Mouse (Mus musculus): ENCODE data around the gene Ano1. TPM values are rescaled to one million over a fixed set of nuclear protein-coding genes. Genes with fewer than 3 reads are reported as not detected.
A peak's percentile ranks its signal among the peaks of the same experiment; 100 is the strongest.

The Ano1 gene
- polyA plus RNA-seq, 1 experiment from 2014 or later, result 9.0 TPM

DNA sequence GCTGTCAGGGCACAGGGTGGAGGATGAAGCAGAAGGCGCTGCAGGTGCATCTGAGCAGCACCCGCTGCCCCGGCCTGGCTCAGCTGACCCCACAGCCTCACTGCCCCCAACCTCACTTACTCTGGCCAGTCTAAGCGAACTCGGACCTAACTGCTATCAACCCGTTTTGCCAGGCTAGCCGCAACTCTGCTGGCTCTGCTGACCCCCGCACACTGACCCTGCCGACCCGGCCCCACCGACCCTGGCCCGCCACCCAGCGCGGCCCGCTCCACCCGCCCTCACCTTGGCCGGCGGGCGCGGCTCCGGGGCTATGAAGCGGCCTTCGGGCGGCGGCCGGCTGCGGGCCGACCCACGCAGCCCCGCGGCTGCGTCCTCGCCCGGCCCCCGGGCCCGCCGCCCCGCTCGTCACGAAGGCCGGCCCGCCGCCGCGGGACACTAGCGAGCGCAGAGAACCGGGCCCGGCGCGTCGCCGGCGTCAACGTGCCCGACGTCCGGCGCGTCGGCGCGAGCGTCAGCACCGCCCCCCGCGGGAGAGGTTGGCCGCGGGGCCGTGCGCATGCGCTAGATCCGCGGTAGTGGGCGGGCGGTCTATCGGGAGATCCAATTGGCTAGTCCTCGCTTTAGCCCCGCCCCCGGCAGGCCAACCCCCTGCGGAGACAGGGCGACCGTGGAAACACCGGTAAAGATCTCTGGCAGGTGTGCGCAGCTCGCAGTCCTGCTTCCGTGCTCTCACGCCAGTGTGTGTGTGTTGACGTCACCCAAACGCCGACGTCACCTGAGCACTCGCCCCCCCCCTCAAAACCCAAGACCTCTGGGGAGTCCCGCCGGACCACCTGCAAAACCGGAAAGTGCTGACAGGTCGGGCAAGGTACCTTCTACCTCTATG is 198.3 kb downstream of the Ano1 start, which contains the start of gene Ppfia1:
TSS of gene Ppfia1 (minus strand) at position 493 of the 886 bp plus-strand sequence.
- Histone ChIP-seq H3K9ac (ENCODE audit: low read depth, low read length) (peak within 1 kb of the TSS; percentile 92), H3K27me3 (replicated peaks; ENCODE audit: control insufficient read depth, insufficient read depth, low read length) (no peaks in the 10 kb centered on the region), H3K4me3 (ENCODE audit: low read depth, low read length) (peak within 1 kb of the TSS; percentile 92), H3K4me2 (replicated peaks; ENCODE audit: low read depth) (peak within 1 kb of the TSS; percentile 93), H3K36me3 (ENCODE audit: control insufficient read depth, insufficient read depth) (peaks cover 7% of the 10 kb centered on the region; the same call in 1 of the 2 replicates), H3K9me3 (ENCODE audit: control insufficient read depth) (no peaks in the 10 kb centered on the region), H3K4me1 (replicated peaks; ENCODE audit: control insufficient read depth, insufficient read depth, low read length) (no peaks in the 10 kb centered on the region), H3K27ac (ENCODE audit: low read depth, low read length) (peak within 1 kb of the TSS; percentile 77)
- under 1% methylated on average over 88 of the region's 97 CpGs for WGBS
- peak; percentile 97 for ATAC-seq
- TF ChIP-seq CTCF (IDR thresholded peaks at IDR 0.05; ENCODE audit: low read depth), result no peak

DNA sequence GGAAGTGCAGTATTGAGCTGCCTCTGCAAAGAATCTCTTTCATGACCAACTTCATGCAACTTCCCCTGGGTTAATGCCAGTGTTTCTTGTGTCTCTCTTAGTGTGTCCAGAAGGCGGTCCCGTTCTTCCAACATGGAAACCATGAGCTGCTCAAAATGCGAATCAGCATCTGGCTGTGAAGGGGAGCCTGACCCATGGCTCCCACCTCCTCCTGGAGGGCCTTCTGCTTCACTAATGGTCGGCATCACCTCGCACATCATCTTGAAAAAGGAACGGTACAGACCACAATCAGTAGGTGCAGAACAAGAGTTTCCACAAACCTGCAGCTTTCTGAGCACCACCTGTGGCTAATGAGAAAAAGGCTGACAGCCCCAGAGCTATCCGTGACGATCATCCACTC is 199.5 kb downstream of the Ano1 start:
- no peaks in the 10 kb centered on the region for H3K27me3 ChIP-seq (replicated peaks; ENCODE audit: control insufficient read depth, insufficient read depth, low read length)
- peak overlapping the region; percentile 92; the same call in 1 of the 2 replicates for H3K9ac ChIP-seq (ENCODE audit: low read depth, low read length)
- peak overlapping the region; percentile 93 for H3K4me2 ChIP-seq (replicated peaks; ENCODE audit: low read depth)
- no peaks in the 10 kb centered on the region for H3K9me3 ChIP-seq (ENCODE audit: control insufficient read depth)
- no peaks in the 10 kb centered on the region for H3K4me1 ChIP-seq (replicated peaks; ENCODE audit: control insufficient read depth, insufficient read depth, low read length)
- H3K36me3 ChIP-seq (ENCODE audit: control insufficient read depth, insufficient read depth), result peaks cover 7% of the 10 kb centered on the region; the same call in 1 of the 2 replicates
- H3K27ac ChIP-seq (ENCODE audit: low read depth, low read length), result no peak overlapping the region
- H3K4me3 ChIP-seq (ENCODE audit: low read depth, low read length), result no peak overlapping the region
- TF ChIP-seq CTCF (IDR thresholded peaks at IDR 0.05; ENCODE audit: low read depth), result no peak
- no peak for ATAC-seq
- 86% methylated on average over 8 of the region's 8 CpGs for WGBS

DNA sequence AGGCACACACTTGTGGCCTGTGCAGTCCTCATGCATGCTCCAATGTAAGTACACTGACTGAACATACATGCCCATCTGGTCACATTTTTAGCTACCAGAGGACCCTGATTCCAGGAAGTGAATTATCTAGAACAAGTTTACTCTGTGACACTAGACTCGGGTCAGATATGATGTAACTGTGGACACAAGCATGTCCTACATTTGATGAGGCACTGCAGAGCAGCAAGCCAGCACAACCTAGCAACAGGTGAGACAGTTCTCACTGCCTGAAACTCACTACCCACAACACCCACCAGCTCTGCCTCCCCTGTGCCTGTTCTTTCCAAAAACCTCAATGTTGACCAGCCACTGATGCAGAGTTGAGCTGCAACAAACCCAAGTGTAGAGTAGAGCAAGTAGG is 201.0 kb downstream of the Ano1 start:
- H3K4me3 ChIP-seq (ENCODE audit: low read depth, low read length), result no peak overlapping the region
- no peaks in the 10 kb centered on the region for H3K4me1 ChIP-seq (replicated peaks; ENCODE audit: control insufficient read depth, insufficient read depth, low read length)
- ATAC-seq, result no peak
- no peak overlapping the region for H3K27ac ChIP-seq (ENCODE audit: low read depth, low read length)
- peaks cover 18% of the 10 kb centered on the region; the same call in 1 of the 2 replicates for H3K36me3 ChIP-seq (ENCODE audit: control insufficient read depth, insufficient read depth)
- WGBS, result 28% methylated on average over 1 of the region's 1 CpGs
- H3K27me3 ChIP-seq (replicated peaks; ENCODE audit: control insufficient read depth, insufficient read depth, low read length), result no peaks in the 10 kb centered on the region
- no peak for TF ChIP-seq CTCF (IDR thresholded peaks at IDR 0.05; ENCODE audit: low read depth)
- no peaks in the 10 kb centered on the region for H3K9me3 ChIP-seq (ENCODE audit: control insufficient read depth)
- H3K4me2 ChIP-seq (replicated peaks; ENCODE audit: low read depth), result no peak overlapping the region
- H3K9ac ChIP-seq (ENCODE audit: low read depth, low read length), result no peak overlapping the region

DNA sequence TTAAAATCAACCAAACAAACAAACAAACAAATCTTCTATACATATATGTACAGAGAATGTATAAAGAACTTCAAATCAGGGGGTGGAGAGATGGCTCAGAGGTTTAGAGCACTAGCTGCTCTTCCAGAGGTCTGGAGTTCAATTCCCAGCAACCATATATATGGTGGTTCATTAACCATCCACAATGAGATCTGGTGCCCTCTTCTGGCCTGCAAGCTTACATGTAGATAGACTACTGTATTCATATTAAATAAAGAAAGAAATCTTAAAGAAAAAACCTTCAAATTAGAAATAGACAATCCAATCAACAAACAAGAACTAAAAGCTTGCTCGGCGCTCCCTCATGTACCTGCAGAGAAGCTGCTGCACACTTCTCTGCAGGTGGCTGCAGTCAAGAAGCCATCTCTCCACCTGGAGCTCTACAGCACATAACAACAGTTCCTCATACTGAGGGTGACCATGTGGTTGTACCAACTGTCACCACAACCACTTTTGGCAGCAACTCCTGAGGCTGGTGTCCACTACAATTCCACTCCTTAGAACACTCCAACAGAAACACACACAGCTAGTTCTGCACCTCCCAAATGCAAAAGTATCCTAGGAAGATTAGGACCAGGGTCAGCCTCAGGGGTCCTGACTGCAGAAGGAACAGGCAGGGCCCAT is 201.7 kb downstream of the Ano1 start:
- Histone ChIP-seq H3K4me3 (ENCODE audit: low read depth, low read length) (no peak overlapping the region), H3K9ac (ENCODE audit: low read depth, low read length) (no peak overlapping the region), H3K9me3 (ENCODE audit: control insufficient read depth) (no peaks in the 10 kb centered on the region), H3K4me2 (replicated peaks; ENCODE audit: low read depth) (no peak overlapping the region), H3K27me3 (replicated peaks; ENCODE audit: control insufficient read depth, insufficient read depth, low read length) (no peaks in the 10 kb centered on the region), H3K4me1 (replicated peaks; ENCODE audit: control insufficient read depth, insufficient read depth, low read length) (no peaks in the 10 kb centered on the region), H3K36me3 (ENCODE audit: control insufficient read depth, insufficient read depth) (peaks cover 19% of the 10 kb centered on the region; the same call in 1 of the 2 replicates), H3K27ac (ENCODE audit: low read depth, low read length) (no peak overlapping the region)
- no peak for ATAC-seq
- peak; percentile 41 for TF ChIP-seq CTCF (IDR thresholded peaks at IDR 0.05; ENCODE audit: low read depth)
- 97% methylated on average over 2 of the region's 2 CpGs for WGBS

DNA sequence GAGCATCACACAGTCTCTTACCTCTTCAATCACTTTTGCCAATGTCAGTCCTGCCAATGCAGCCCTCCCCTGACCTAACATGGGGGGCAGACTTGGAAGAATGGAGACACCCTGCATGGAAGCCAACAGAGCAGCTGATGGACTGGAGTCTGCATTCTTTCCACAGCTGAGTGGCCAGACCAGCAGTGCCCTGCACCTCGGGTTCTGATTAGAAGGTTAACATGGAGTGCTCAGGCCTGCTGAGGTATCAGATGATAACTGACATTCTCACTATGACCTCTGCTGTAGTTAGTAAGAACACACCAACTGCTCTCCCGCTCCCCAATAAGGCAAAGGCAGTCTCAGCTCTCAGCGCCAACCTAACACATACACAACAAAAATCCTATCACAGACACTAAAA is 206.5 kb downstream of the Ano1 start:
- Histone ChIP-seq H3K4me1 (replicated peaks; ENCODE audit: control insufficient read depth, insufficient read depth, low read length) (no peaks in the 10 kb centered on the region), H3K9me3 (ENCODE audit: control insufficient read depth) (no peaks in the 10 kb centered on the region), H3K4me2 (replicated peaks; ENCODE audit: low read depth) (no peak overlapping the region), H3K27ac (ENCODE audit: low read depth, low read length) (no peak overlapping the region), H3K4me3 (ENCODE audit: low read depth, low read length) (no peak overlapping the region), H3K9ac (ENCODE audit: low read depth, low read length) (no peak overlapping the region), H3K27me3 (replicated peaks; ENCODE audit: control insufficient read depth, insufficient read depth, low read length) (no peaks in the 10 kb centered on the region), H3K36me3 (ENCODE audit: control insufficient read depth, insufficient read depth) (peaks cover 16% of the 10 kb centered on the region; the same call in 1 of the 2 replicates)
- 85% methylated on average over 3 of the region's 3 CpGs for WGBS
- TF ChIP-seq CTCF (IDR thresholded peaks at IDR 0.05; ENCODE audit: low read depth), result no peak
- ATAC-seq, result no peak

DNA sequence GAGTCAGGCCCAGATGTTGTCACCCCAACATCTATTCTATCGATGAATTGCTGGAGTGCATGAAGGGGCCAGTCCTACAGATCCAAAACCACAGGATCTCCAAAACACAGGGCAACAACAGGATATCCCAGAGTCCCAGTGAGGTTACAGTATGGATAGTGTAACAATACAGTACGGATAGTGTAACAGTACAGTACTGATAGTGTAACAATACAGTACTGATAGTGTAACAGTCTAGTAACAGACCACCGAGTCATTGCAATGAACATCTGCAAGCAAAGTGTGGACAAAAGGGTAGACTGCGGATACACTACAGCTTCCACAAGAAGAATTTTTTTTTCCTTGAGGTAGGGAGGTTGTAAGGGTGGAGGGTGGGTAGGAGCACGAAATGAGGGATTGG is 210.4 kb downstream of the Ano1 start:
- no peak overlapping the region for H3K9ac ChIP-seq (ENCODE audit: low read depth, low read length)
- no peak for TF ChIP-seq CTCF (IDR thresholded peaks at IDR 0.05; ENCODE audit: low read depth)
- H3K4me1 ChIP-seq (replicated peaks; ENCODE audit: control insufficient read depth, insufficient read depth, low read length), result no peaks in the 10 kb centered on the region
- no peaks in the 10 kb centered on the region for H3K9me3 ChIP-seq (ENCODE audit: control insufficient read depth)
- 95% methylated on average over 5 of the region's 5 CpGs for WGBS
- H3K4me2 ChIP-seq (replicated peaks; ENCODE audit: low read depth), result no peak overlapping the region
- no peaks in the 10 kb centered on the region for H3K27me3 ChIP-seq (replicated peaks; ENCODE audit: control insufficient read depth, insufficient read depth, low read length)
- no peak overlapping the region for H3K27ac ChIP-seq (ENCODE audit: low read depth, low read length)
- H3K36me3 ChIP-seq (ENCODE audit: control insufficient read depth, insufficient read depth), result peaks cover 6% of the 10 kb centered on the region; the same call in 1 of the 2 replicates
- no peak for ATAC-seq
- H3K4me3 ChIP-seq (ENCODE audit: low read depth, low read length), result no peak overlapping the region
